Mouse (Mus musculus) MEL (cell line): ENCODE results near the gene Chst13. TPM values are rescaled to one million over a fixed set of nuclear protein-coding genes. Genes with fewer than 3 reads are reported as not detected.

ENCODE experiments used
- DNase-seq: peaks from one replicate; pipeline ENCODE4 v3.0.0; 2011; ENCODE audit warnings: low read depth, low spot score
- H3K27ac ChIP-seq: 2 replicates; pipeline ENCODE4 v1.5.1; 2012; ENCODE audit warnings: low read depth, mild to moderate bottlenecking, control low read depth, low read length, moderate library complexity; ENCODE audit not compliant: control insufficient read depth
- H3K27me3 ChIP-seq, 2 experiments: fragments of 150-350 bp in 1 of 2; sonication (generic) in 1 of 2; 2 replicates each; pipeline ENCODE4 v1.6.1; 2012; ENCODE audit warnings: low read length in 2 of 2, mild to moderate bottlenecking in 2 of 2, improper control_type of control experiment in 1 of 2, moderate library complexity in 1 of 2; ENCODE audit not compliant: insufficient read depth in 2 of 2, control insufficient read depth in 1 of 2
- H3K36me3 ChIP-seq, 2 experiments: 2 replicates each; pipeline ENCODE4 v1.6.1; 2012 to 2014; ENCODE audit warnings: low read length in 2 of 2, improper control_type of control experiment in 1 of 2, inconsistent platforms in 1 of 2, mild to moderate bottlenecking in 1 of 2; ENCODE audit not compliant: insufficient read depth in 2 of 2, control insufficient read depth in 1 of 2
- H3K4me1 ChIP-seq, 2 experiments: fragments of 150-350 bp in 1 of 2; sonication (generic) in 1 of 2; 2 replicates each; pipeline ENCODE4 v1.6.1; 2012; ENCODE audit warnings: low read length in 2 of 2, improper control_type of control experiment in 1 of 2, mild to moderate bottlenecking in 1 of 2; ENCODE audit not compliant: insufficient read depth in 2 of 2, control insufficient read depth in 1 of 2
- H3K4me3 ChIP-seq, 2 experiments: fragments of 150-350 bp in 1 of 2; sonication (generic) in 1 of 2; 2 replicates each; pipeline ENCODE4 v1.5.1; 2012; ENCODE audit warnings: low read depth in 2 of 2, low read length in 2 of 2, mild to moderate bottlenecking in 2 of 2, moderate library complexity in 2 of 2, control low read depth in 1 of 2, improper control_type of control experiment in 1 of 2; ENCODE audit not compliant: control insufficient read depth in 1 of 2, insufficient read depth in 1 of 2
- H3K79me2 ChIP-seq: 2 replicates; pipeline ENCODE4 v1.6.1; 2012; ENCODE audit warnings: mild to moderate bottlenecking, low read length, moderate library complexity; ENCODE audit not compliant: control insufficient read depth, poor library complexity, insufficient read depth
- H3K9ac ChIP-seq: 2 replicates; pipeline ENCODE4 v1.6.1; 2012; ENCODE audit warnings: low read depth, mild to moderate bottlenecking, control low read depth, low read length, moderate library complexity; ENCODE audit not compliant: control insufficient read depth, poor library complexity, severe bottlenecking
- H3K9me3 ChIP-seq: fragments of 150-350 bp; sonication (generic); replicated peaks from 2 replicates; pipeline ENCODE4 v1.6.1; 2012; ENCODE audit warnings: mild to moderate bottlenecking, low read length, improper control_type of control experiment, moderate library complexity; ENCODE audit not compliant: insufficient read depth
- BHLHE40 ChIP-seq: IDR thresholded peaks from 2 replicates; pipeline ENCODE4 v1.6.1; 2012; ENCODE audit warnings: low read depth, mild to moderate bottlenecking, inconsistent platforms, low read length, improper control_type of control experiment, borderline replicate concordance
- CHD1 ChIP-seq: IDR thresholded peaks from 2 replicates; pipeline ENCODE4 v1.6.1; 2012; ENCODE audit warnings: low read depth, mild to moderate bottlenecking, inconsistent platforms, low read length, improper control_type of control experiment
- CHD2 ChIP-seq: IDR thresholded peaks from 2 replicates; pipeline ENCODE4 v1.6.1; 2011; ENCODE audit warnings: low read length, improper control_type of control experiment
- ELF1 ChIP-seq: IDR thresholded peaks from 2 replicates; pipeline ENCODE4 v1.6.1; 2014; ENCODE audit warnings: low read depth, mild to moderate bottlenecking, inconsistent platforms, low read length, improper control_type of control experiment, moderate library complexity
- EP300 ChIP-seq, 2 experiments: IDR thresholded peaks; 2 replicates each; pipeline ENCODE4 v1.6.1; 2011; ENCODE audit warnings: improper control_type of control experiment in 2 of 2, low read length in 2 of 2, low read depth in 1 of 2, mild to moderate bottlenecking in 1 of 2
- ETS1 ChIP-seq: IDR thresholded peaks from 2 replicates; pipeline ENCODE4 v1.6.1; 2012; ENCODE audit warnings: low read depth, mild to moderate bottlenecking, inconsistent platforms, low read length, improper control_type of control experiment, moderate library complexity
- GATA1 ChIP-seq: IDR thresholded peaks from 2 replicates; pipeline ENCODE4 v1.6.1; 2011; ENCODE audit warnings: low read depth, low read length, improper control_type of control experiment
- HCFC1 ChIP-seq: IDR thresholded peaks from 2 replicates; pipeline ENCODE4 v1.6.1; 2012; ENCODE audit warnings: low read depth, mild to moderate bottlenecking, inconsistent platforms, low read length, improper control_type of control experiment, moderate library complexity
- JUND ChIP-seq: IDR thresholded peaks from 2 replicates; pipeline ENCODE4 v1.6.1; 2011; ENCODE audit warnings: low read depth, mild to moderate bottlenecking, improper control_type of control experiment, low read length
- MAFK ChIP-seq: IDR thresholded peaks from 2 replicates; pipeline ENCODE4 v1.6.1; 2011; ENCODE audit warnings: low read depth, mild to moderate bottlenecking, low read length, improper control_type of control experiment, borderline replicate concordance
- MAX ChIP-seq: IDR thresholded peaks from 2 replicates; pipeline ENCODE4 v1.6.1; 2011; ENCODE audit warnings: low read length, improper control_type of control experiment
- MAZ ChIP-seq: IDR thresholded peaks from 2 replicates; pipeline ENCODE4 v1.6.1; 2012; ENCODE audit warnings: low read depth, mild to moderate bottlenecking, inconsistent platforms, low read length, improper control_type of control experiment
- MXI1 ChIP-seq: IDR thresholded peaks from 2 replicates; pipeline ENCODE4 v1.6.1; 2011; ENCODE audit warnings: mild to moderate bottlenecking, low read depth, low read length, improper control_type of control experiment
- MYB ChIP-seq: IDR thresholded peaks from 2 replicates; pipeline ENCODE4 v1.6.1; 2011; ENCODE audit warnings: mild to moderate bottlenecking, low read depth, low read length, improper control_type of control experiment
- NELFE ChIP-seq: IDR thresholded peaks from 2 replicates; pipeline ENCODE4 v1.6.1; 2011; ENCODE audit warnings: low read depth, low read length, improper control_type of control experiment
- NRF1 ChIP-seq: IDR thresholded peaks from 2 replicates; pipeline ENCODE4 v1.6.1; 2014; ENCODE audit warnings: low read depth, mild to moderate bottlenecking, inconsistent platforms, low read length, improper control_type of control experiment, moderate library complexity; ENCODE audit not compliant: poor library complexity, insufficient read depth, severe bottlenecking
- POLR2A ChIP-seq, 2 experiments: IDR thresholded peaks; 2 replicates each; pipeline ENCODE4 v1.6.1; 2011 to 2012; ENCODE audit warnings: low read length in 2 of 2, mild to moderate bottlenecking in 2 of 2, control low read depth in 1 of 2, improper control_type of control experiment in 1 of 2, low read depth in 1 of 2, moderate library complexity in 1 of 2; ENCODE audit not compliant: control insufficient read depth in 1 of 2, insufficient read depth in 1 of 2, poor library complexity in 1 of 2
- POLR2AphosphoS2 ChIP-seq: IDR thresholded peaks from 2 replicates; pipeline ENCODE4 v1.6.1; 2011; ENCODE audit warnings: low read length, improper control_type of control experiment
- POLR2AphosphoS5 ChIP-seq: IDR thresholded peaks from 2 replicates; pipeline ENCODE4 v1.6.1; 2012; ENCODE audit warnings: low read depth, borderline replicate concordance, mild to moderate bottlenecking, inconsistent platforms, low read length, moderate library complexity, mixed read lengths
- RAD21 ChIP-seq: IDR thresholded peaks from 2 replicates; pipeline ENCODE4 v1.6.1; 2011; ENCODE audit warnings: mild to moderate bottlenecking, low read depth, low read length, improper control_type of control experiment
- RCOR1 ChIP-seq: IDR thresholded peaks from 2 replicates; pipeline ENCODE4 v1.6.1; 2012; ENCODE audit warnings: low read depth, mild to moderate bottlenecking, inconsistent platforms, low read length, improper control_type of control experiment
- SIN3A ChIP-seq: IDR thresholded peaks from 2 replicates; pipeline ENCODE4 v1.6.1; 2012; ENCODE audit warnings: low read length, improper control_type of control experiment, inconsistent platforms
- SMC3 ChIP-seq: IDR thresholded peaks from 2 replicates; pipeline ENCODE4 v1.6.1; 2011; ENCODE audit warnings: low read depth, low read length, improper control_type of control experiment
- TAL1 ChIP-seq: IDR thresholded peaks from 2 replicates; pipeline ENCODE4 v1.6.1; 2012; ENCODE audit warnings: mild to moderate bottlenecking, inconsistent platforms, low read length, moderate library complexity, mixed read lengths
- TBP ChIP-seq: IDR thresholded peaks from 2 replicates; pipeline ENCODE4 v1.8.0; 2011; ENCODE audit warnings: low read depth, low read length, improper control_type of control experiment
- UBTF ChIP-seq: IDR thresholded peaks from 2 replicates; pipeline ENCODE4 v1.6.1; 2012; ENCODE audit warnings: low read depth, mild to moderate bottlenecking, inconsistent platforms, low read length, improper control_type of control experiment, moderate library complexity, borderline replicate concordance; ENCODE audit not compliant: insufficient read depth
- USF2 ChIP-seq, 2 experiments: IDR thresholded peaks; 2 replicates each; pipeline ENCODE4 v1.6.1; 2011 to 2012; ENCODE audit warnings: improper control_type of control experiment in 2 of 2, low read length in 2 of 2, borderline replicate concordance in 1 of 2, inconsistent platforms in 1 of 2, low read depth in 1 of 2, mild to moderate bottlenecking in 1 of 2; ENCODE audit not compliant: insufficient read depth in 1 of 2
- ZKSCAN1 ChIP-seq: IDR thresholded peaks from 2 replicates; pipeline ENCODE4 v1.6.1; 2012; ENCODE audit warnings: low read depth, mild to moderate bottlenecking, inconsistent platforms, low read length, improper control_type of control experiment, moderate library complexity
- ZMIZ1 ChIP-seq: IDR thresholded peaks from 2 replicates; pipeline ENCODE4 v1.6.1; 2012; ENCODE audit warnings: low read depth, mild to moderate bottlenecking, inconsistent platforms, low read length, improper control_type of control experiment, moderate library complexity
- ZNF384 ChIP-seq: IDR thresholded peaks from 2 replicates; pipeline ENCODE4 v1.6.1; 2012; ENCODE audit warnings: low read depth, mild to moderate bottlenecking, inconsistent platforms, low read length, improper control_type of control experiment
- polyA plus RNA-seq, 2 experiments: library from polyadenylated mRNA; stranded (reverse) in 1 of 2; unstranded in 1 of 2; fragments of >175 nt in 1 of 2; fragments of >200 nt in 1 of 2; gene quantifications; 2 replicates each; pipeline versions ENCODE4 v1.2.1 to v1.2.4; 2012; ENCODE audit warnings: low replicate concordance in 2 of 2, low read depth in 1 of 2; ENCODE audit not compliant: insufficient read length in 2 of 2, insufficient read depth in 1 of 2, missing spikeins in 1 of 2
- total RNA-seq: library from RNA; depleted of rRNA; stranded (reverse); fragments of 300-350 nt; gene quantifications from 2 replicates; pipeline ENCODE4 v1.2.3, GENCODE M21; 2012; rRNA removed

The Chst13 gene
- total RNA-seq (not detected in 2 replicates), polyA plus RNA-seq (not detected)

DNA sequence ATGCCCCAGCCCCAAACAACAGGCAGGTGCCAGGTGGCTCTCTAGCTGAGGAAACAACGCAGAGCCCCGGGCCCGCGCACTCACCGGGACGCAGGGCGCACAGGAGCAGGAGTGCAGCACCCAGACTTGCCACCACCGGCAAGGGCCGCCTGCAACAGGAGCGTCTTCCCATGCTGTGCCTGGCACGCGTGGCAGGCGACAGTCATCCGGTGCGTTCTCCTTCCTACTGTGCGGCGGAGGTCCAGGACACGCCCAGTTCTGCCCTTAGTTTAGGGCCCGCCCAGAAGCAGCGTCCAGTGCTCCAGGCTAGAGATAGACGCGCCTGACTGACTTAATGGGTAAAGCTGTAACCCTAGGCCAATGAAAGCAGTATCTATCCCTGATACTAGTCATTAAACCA is at the start of gene Chst13:
TSS of gene Chst13 (minus strand) at position 195 of the 400 bp plus-strand sequence.
- TF ChIP-seq GATA1 (no peak), TAL1 (no peak), NELFE (no peak), JUND (no peak), POLR2AphosphoS2 (no peak), SIN3A (no peak), MYB (no peak), ZMIZ1 (no peak), CHD2 (no peak), ZKSCAN1 (no peak)
- TF ChIP-seq, all 39 proteins: peak for 0
- Histone ChIP-seq H3K27me3 (no peaks in the 10 kb centered on the region), H3K27ac (no peak within 1 kb of the TSS)

GRCm38 (mm10) chr6:90374647-90375046 is 49.7 kb upstream of the Chst13 start:
- peaks cover 19% of the 10 kb centered on the region for H3K79me2 ChIP-seq
- H3K9me3 ChIP-seq, result no peaks in the 10 kb centered on the region
- H3K9ac ChIP-seq, result no peak overlapping the region
- H3K4me1 ChIP-seq, result peaks cover 22 to 29% of the 10 kb centered on the region in 2 experiments
- peaks cover 21 to 38% of the 10 kb centered on the region in 2 experiments for H3K36me3 ChIP-seq
- DNase-seq, result peak; percentile 80
- no peak overlapping the region for H3K4me3 ChIP-seq
- H3K27ac ChIP-seq, result peak overlapping the region; percentile 2; the same call in 1 of the 2 replicates
- H3K27me3 ChIP-seq, result no peaks in the 10 kb centered on the region
- peak; percentile 76 for TF ChIP-seq SIN3A
- TF ChIP-seq GATA1, result peak; percentile 93
- TF ChIP-seq UBTF, result no peak
- TF ChIP-seq MAFK, result peak; percentile 15; the same call in 1 of the 2 replicates
- TF ChIP-seq MYB, result peak; percentile 9; the same call in 1 of the 2 replicates
- no peak for TF ChIP-seq ZMIZ1
- TF ChIP-seq EP300 (IDR thresholded peaks at IDR 0.05; ENCODE audit: low read depth in 1 of 2, low read length in 2 of 2), result peak; percentile 77 to 88
- no peak for TF ChIP-seq CHD1
- TF ChIP-seq USF2 (IDR thresholded peaks at IDR 0.05; ENCODE audit: borderline replicate concordance in 1 of 2, insufficient read depth in 1 of 2, low read depth in 1 of 2, low read length in 2 of 2), result no peak
- TF ChIP-seq RCOR1, result peak; percentile 79
- 0 out of 2 replicates have a peak, but pooled peaks have one; percentile 24 for TF ChIP-seq MAX
- TF ChIP-seq NRF1, result no peak
- no peak for TF ChIP-seq ZNF384
- no peak for TF ChIP-seq ELF1
- no peak for TF ChIP-seq POLR2AphosphoS5
- TF ChIP-seq POLR2AphosphoS2, result no peak
- no peak for TF ChIP-seq RAD21
- no peak for TF ChIP-seq MAZ
- peak; percentile 92 for TF ChIP-seq ETS1
- no peak for TF ChIP-seq JUND
- no peak; the same call in 1 of the 2 replicates for TF ChIP-seq BHLHE40
- no peak for TF ChIP-seq SMC3
- TF ChIP-seq ZKSCAN1, result no peak
- TF ChIP-seq HCFC1, result no peak
- peak; percentile 64 for TF ChIP-seq MXI1
- TF ChIP-seq TBP, result no peak
- TF ChIP-seq POLR2A (IDR thresholded peaks at IDR 0.05; ENCODE audit: control insufficient read depth in 1 of 2, insufficient read depth in 1 of 2, low read depth in 1 of 2, low read length in 2 of 2, poor library complexity in 1 of 2), result no peak
- TF ChIP-seq NELFE, result no peak

More for the DNA sequence above, at the start of gene Chst13:
- H3K79me2 ChIP-seq, result no peaks in the 10 kb centered on the region
- no peak within 1 kb of the TSS for H3K4me3 ChIP-seq
- no peaks in the 10 kb centered on the region for H3K36me3 ChIP-seq
- DNase-seq, result no peak
- H3K9me3 ChIP-seq, result no peaks in the 10 kb centered on the region
- no peak within 1 kb of the TSS for H3K9ac ChIP-seq
- no peaks in the 10 kb centered on the region for H3K4me1 ChIP-seq
